Mouse (Mus musculus): ENCODE data around the gene Rxfp2. TPM values are rescaled to one million over a fixed set of nuclear protein-coding genes. Genes with fewer than 3 reads are reported as not detected.

The Rxfp2 gene
- total and polyA plus RNA-seq, 3 experiments = not detected

DNA sequence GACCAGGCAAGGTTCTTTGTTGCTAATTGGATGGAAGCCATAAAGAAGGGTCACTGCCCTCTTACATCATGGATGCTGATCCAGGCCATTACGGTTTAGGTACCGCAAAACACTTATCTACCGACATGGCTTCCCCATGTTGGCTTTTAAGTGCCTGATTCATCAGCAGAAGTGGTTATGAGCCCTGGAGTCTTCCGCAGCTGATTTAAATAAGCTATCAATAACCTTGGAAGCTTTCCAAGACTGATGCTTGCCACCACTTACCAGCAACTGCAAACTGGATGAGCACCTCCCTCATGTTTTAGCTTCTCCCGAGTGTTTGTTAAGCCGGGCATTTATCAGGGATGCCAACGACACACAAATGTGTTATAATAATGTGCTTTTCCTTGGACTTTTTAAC lies 112.7 kb downstream of the Rxfp2 start:
- H3K9me3 ChIP-seq (replicated peaks; ENCODE audit: low read length) = peaks cover 54% of the 10 kb centered on the region
- no peak for DNase-seq (ENCODE audit: extremely low read depth)
- no peak for TF ChIP-seq ZC3H11A (IDR thresholded peaks at IDR 0.05; ENCODE audit: low read depth, low read length)
- TF ChIP-seq MAZ (IDR thresholded peaks at IDR 0.05; ENCODE audit: low read depth, low read length) = no peak
- TF ChIP-seq IRF4 (IDR thresholded peaks at IDR 0.05; ENCODE audit: low read depth, low read length) = no peak
- TF ChIP-seq TBP (conservative IDR thresholded peaks at IDR 0.05; ENCODE audit: low read depth, low read length) = no peak
- no peak for TF ChIP-seq JUND (conservative IDR thresholded peaks at IDR 0.05; ENCODE audit: low read depth, low read length)
- no peak for TF ChIP-seq CHD1 (IDR thresholded peaks at IDR 0.05; ENCODE audit: low read depth, low read length)
- TF ChIP-seq E2F4 (IDR thresholded peaks at IDR 0.05; ENCODE audit: insufficient replicate concordance, low read depth, low read length) = no peak
- no peak for TF ChIP-seq RAD21 (IDR thresholded peaks at IDR 0.05; ENCODE audit: low read depth, low read length)
- TF ChIP-seq ZNF384 (IDR thresholded peaks at IDR 0.05; ENCODE audit: low read depth, low read length) = no peak
- no peak for TF ChIP-seq ZMIZ1 (IDR thresholded peaks at IDR 0.05; ENCODE audit: low read depth, low read length)
- TF ChIP-seq CHD2 (IDR thresholded peaks at IDR 0.05; ENCODE audit: low read length) = no peak
- dilution Hi-C loops (cut with MboI; ENCODE audit: extremely low pct_ligation_motif_present, extremely low pct_unique_long_range_greater_than_20kb, low sequenced_read_pairs) = no loop called here
- in situ Hi-C loops (cut with MboI; ENCODE audit: low pct_ligation_motif_present, low pct_unique_long_range_greater_than_20kb, low sequenced_read_pairs) = no loop called here
- no peaks in the 10 kb centered on the region for H3K36me3 ChIP-seq (replicated peaks in 1 of 2; ENCODE audit: control insufficient read depth in 1 of 2, insufficient read depth in 1 of 2, low read length in 1 of 2)
- H3K27me3 ChIP-seq (replicated peaks) = no peaks in the 10 kb centered on the region
- H3K4me1 ChIP-seq (ENCODE audit: control insufficient read depth in 1 of 2, insufficient read depth in 2 of 2) = no peaks in the 10 kb centered on the region
- H3K4me3 ChIP-seq (replicated peaks in 1 of 3; ENCODE audit: low read depth in 2 of 3, low read length in 2 of 3, poor library complexity in 1 of 3) = no peak overlapping the region
- no peaks in the 10 kb centered on the region for H3K79me2 ChIP-seq (replicated peaks; ENCODE audit: control insufficient read depth, extremely low read depth, insufficient read depth, poor library complexity, severe bottlenecking)
- H3K4me2 ChIP-seq (ENCODE audit: insufficient read depth, low read depth, poor library complexity, severe bottlenecking) = no peak overlapping the region
- no peak overlapping the region for H3K27ac ChIP-seq (ENCODE audit: insufficient read depth, low read depth)
- H3K9ac ChIP-seq (ENCODE audit: insufficient read depth, low read depth) = no peak overlapping the region

Other genes starting within 250 kb of the Rxfp2 start
- gene Fry, start 100.0 kb downstream of the Rxfp2 start, total RNA-seq (2012; rRNA removed) = 0.34 and 0.50 TPM in 2 replicates
- 0.34 and 0.97 TPM in 2 replicates for gene Fry, start 100.0 kb downstream of the Rxfp2 start, total RNA-seq (2014; rRNA removed)
- gene Fry, start 100.0 kb downstream of the Rxfp2 start, polyA plus RNA-seq (2012; ENCODE audit: insufficient read length, low read depth) = 0.78 and 0.80 TPM in 2 replicates